Mouse (Mus musculus) thymus, postnatal 4 days (tissue): Measurements from ENCODE around the gene Trim27.

Experiments
- DNase-seq: peaks from one replicate; pipeline ENCODE4 v3.0.0; 2021

Trim27 gene

DNA sequence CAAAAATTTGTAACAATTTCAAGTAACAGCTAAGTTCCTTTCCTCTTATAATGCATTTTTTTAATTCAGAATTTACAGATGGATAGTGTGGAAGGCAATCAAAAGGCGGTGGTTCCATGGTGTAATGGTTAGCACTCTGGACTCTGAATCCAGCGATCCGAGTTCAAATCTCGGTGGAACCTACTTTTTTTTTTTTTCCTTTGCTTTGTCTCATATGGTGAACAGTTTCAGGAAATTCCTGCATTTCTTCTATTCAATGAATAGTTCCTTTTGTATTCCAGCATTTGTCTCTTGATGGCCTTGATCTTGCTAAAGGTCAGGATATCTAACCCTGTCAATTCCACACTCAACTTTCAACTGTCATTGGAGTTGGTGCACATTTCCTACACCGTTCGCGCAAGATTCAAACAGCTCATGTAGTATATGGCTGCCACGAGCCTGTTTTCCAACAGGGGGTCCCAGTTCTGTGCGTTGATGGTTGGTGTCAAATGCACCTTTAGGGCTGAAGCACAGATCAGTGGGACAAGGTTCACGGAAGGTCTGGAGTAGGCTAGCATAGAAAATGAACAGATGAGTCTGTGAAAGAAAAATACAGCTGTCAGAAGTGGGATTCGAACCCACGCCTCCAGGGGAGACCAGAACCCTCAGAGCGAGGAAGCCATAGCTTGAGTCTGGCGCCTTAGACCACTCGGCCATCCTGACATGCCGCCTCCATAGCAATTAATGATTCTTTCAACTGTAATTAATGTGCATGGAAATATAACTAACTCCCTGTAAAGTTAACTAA, 6.8 kb upstream of the Trim27 start:
- DNase-seq, result peak; percentile 72

DNA sequence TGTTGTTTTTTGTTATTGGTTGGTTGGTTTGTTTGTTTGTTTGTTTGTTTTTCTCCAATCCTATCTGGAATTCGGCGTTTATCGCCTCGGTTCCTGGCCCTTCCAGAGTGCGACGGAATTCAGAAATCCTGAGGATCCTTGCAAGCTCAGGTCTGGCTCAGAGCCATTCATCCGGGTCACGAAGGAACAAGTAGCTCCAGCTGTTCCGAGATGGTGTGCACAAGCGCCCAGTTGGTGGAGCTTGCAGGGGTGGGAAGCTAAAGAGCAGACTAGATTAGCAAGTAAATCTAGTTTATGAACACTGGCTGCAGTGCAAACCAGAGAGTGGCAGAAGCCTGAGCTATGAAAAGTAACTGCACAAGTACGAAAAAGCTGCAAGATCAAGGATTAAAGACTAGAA, 6.2 kb upstream of the Trim27 start:
- peak; percentile 46 for DNase-seq

DNA sequence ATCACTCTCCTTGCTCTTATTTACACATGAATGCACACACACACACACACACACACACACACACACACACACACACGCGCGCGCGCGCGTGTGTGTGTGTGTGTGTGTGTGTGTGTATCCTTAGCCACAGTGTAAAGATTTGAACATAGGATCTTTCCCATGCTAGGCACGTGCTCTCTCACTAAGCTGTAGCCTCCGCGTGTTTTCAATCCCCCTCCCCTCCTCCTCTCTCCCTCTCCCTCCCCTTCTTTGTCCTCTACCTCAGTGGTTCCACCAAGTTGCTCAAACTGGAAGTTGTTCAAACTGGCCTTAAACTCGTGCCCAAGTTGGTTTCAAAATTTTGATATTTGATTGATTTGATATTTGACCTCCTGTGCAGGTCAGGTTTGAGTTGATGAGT, 2.5 kb upstream of the Trim27 start:
- DNase-seq, result no peak

DNA sequence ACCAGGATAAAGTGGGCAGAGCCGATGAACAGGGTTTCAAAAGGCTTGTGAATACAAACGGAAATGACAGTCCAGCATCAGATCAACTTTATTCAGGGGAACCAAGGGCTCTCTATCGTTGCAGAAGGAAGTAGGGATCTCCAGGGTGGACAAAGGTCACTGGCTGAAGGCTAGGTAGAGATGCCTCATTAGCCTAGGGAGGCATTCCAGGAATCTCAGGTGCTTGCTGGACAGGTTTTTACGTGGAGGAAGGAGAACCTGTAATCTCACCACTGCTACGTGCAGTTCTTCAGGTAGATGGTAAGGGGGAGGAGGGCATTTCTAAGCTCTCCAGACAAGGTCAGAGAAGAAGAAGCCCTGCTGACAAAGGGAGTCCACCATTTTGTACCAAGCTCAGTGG, 1.6 kb upstream of the Trim27 start:
- DNase-seq, result no peak

DNA sequence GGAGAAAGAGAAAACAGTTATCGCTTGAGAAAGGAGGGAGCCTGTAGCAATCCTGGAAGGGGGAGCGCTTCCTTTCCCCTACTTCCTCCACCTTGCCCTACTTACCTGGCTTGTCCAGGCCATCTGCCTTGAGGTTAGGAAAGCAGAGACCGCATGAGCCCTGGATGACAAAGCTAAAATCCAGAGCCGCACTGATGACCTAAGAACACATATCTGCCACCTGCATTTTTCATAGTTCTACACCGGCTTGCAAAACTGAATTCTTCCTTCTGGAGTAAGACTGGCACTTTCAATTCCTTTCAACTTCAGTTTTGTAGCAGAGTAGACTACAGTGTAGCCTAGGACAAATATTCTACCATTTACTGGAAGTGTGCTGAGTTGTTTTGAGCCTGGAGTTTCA, 881 bp upstream of the Trim27 start:
- no peak for DNase-seq

DNA sequence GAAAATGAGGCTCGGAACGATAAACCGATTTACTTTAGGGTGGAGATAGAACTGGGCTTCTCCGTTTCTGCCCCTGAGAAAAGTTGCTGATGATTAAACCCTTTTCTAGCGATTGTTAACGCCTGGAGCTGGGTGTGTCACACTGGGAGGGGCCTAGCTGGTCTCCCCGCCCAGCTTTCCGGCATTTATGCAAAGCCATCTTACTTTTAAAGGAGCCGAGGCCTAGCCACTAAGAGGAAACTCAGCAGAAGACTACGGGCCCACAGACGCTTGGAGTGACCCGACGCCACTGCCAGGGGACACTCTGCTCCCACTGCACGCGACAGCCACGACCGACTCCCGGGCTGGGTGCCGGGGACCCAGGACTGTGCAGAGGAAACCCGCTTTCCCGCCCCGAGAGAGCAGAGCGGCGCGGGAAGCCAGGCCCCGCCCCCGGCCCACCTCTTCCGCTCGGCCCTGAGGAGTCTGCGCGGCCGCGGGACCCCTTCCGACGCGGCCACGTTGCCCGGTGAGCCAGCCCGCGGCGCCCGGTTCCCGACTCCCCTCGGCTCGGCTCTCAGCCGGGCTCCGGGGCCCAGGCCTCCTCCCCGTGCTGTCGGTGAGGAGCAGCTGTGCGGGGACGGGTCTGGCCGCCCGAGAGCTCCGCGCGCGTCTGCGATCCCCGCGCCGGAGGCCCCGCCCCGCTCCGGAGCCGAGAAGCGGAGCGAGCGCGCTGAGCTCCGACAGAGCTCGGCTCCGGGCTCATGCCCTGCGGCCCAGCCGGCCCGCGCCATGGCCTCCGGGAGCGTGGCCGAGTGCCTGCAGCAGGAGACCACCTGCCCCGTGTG, 692 bp downstream of the Trim27 start:
- peak; percentile 86 for DNase-seq

DNA sequence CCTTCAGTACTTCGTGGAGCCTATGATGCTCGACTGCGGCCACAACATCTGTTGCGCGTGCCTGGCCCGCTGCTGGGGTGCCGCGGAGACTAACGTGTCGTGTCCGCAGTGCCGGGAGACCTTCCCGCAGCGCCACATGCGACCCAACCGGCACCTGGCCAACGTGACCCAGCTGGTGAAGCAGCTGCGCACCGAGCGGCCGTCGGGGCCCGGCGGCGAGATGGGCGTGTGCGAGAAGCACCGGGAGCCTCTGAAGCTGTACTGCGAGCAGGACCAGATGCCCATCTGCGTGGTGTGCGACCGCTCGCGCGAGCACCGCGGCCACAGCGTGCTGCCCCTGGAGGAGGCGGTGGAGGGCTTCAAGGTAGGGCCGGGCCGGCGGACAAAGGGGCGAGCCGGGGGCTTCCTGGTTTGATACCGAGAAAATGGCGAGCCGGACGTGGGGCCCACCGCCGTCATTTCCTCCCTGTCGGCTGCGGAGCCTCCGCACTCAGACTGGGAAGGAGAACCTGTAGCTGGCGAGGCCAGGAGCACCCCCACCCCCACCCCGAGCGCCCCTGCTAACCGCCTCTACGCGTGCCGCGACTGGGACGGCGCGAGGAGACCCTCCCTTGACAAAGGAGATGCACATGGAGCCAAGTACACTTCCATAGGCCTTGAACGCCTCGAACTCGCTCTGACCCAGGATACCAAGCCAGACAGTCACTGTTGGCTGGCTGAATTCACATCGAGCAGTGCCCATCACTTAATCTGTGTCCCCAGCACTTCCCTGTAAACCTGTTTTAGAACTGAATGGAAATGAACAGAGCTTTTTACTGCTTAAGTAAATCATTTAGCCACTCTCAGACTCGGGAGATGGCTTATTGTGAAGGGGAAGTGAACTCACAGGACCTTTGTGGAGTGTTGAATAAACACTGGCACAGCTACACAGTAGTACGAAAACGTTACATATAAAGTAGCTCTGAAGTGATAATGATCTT, 1.6 kb downstream of the Trim27 start:
- DNase-seq, result peak; percentile 85

DNA sequence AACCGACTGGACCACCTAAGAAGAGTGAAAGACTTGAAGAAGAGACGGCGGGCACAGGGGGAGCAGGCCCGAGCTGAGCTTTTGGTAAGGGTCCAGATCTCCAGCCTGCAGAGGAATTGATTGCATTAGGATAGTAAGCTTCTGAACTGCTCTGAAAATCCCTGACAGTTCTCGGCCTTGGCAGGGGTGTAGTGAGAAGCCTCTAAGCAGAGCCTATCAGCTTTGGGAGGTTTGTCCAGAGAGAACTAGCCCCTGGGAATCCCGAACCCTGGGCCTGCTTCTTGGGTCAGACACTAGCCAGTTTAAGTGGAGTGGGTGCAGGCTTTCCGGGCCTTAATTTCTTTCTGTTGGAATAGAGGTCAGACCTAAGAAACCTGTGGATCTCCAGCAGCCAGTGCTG, 2.8 kb downstream of the Trim27 start:
- DNase-seq, result no peak

DNA sequence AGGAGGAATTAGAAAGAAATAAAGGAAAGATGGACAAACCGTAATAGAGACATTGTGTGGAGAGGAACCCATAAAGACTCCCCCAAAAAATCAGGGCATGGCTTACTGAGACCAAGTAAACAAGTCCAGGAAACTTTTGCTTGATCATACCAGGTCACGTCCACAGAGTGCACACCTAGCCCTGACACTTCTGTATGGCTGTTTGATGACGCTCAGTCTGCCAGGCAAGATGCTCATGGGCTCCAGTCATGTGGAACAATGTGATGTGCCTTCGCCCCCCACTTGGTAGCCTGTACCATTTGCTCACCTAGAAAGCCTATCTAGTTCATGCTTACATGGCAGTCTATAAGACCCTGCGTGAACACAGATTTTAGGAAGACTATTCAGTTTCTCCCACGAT, 3.8 kb downstream of the Trim27 start:
- no peak for DNase-seq

DNA sequence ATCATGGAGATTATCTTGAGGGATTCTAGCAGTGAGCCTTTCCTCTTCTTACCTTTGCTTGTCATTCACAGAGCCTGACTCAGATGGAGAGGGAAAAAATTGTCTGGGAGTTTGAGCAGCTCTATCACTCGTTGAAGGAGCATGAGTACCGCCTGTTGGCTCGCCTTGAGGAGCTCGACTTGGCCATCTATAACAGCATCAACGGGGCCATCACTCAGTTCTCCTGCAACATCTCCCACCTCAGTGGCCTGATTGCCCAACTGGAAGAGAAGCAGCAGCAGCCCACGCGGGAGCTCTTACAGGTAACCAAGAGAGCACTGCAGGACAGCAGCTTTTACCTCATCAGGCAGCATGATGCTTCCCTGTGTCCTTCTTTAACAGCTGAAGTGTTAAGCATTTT, 4.4 kb downstream of the Trim27 start:
- no peak for DNase-seq

DNA sequence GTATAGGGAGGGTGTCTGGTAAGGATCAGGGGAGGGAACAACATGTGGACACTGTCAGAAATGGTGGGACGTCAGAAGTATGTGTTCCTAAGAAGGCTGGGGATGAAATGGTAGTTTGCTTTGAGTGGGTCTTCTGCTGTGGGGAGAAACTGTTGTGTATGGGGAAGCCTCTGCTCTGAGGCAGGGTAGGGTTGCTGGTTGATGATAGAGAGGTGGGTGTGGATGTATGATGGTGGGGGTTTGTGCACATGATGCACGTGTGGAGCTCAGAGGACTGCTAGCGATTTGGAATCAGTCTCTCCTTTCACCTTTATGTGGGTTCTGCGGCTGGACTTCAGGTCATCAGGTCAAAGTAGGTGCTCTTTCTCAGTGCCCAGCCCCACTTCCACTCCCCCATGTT, 6.3 kb downstream of the Trim27 start:
- no peak for DNase-seq

DNA sequence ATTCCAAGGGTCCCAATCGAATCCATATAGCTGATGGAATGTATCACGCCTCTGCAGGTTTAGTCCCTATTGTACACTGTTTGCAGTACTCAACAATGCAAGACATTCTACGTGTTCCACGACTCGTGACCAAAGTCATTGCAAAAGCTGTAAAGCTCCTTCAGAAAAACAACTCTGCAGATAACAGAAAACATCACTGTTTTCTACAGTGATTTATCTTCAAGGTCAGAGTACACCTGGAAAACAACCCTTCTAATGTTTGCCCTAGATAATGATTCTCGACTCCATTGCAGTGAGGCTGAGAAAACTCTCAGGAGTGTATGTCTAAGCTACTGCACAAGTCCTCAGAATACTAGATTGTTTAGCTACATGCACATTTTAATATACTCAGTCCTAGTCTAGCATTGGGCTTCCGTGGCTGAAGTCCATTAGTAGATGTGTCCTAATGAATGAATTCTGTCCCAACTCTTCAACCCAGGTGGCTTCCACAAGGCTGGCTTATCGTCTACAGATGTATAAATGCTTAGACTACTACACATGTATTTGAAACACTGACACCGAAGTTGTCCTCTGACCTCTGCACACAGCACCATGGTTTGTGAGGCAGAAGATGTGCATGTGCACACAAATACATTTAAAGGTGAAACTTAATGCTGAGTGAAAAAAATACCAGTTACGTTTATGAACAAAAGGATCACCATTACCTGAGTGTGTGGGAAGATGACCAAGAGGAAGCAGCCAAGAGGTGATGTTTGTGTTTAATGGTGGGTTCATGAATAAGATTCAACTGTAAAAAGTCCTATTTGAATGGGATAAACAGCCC, 16.4 kb downstream of the Trim27 start:
- DNase-seq, result no peak

DNA sequence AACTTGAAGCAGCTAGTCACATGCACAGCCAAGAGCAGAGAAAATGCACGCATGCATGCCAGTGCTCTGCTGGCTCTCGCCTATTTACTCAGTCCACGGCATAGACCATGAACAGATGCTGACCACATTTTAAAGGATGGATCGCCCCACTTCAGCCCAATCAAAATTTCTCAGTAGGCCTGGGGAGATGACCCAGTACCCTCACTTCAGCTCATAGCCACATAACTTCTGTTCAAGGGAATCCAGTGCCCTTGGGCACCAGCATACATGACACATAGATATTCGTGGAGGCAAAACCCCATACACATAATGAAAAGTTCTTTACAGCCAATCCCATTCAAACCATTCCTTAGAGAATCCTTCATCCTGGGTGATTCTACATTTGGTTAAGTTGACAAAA, 18.5 kb downstream of the Trim27 start:
- no peak for DNase-seq

DNA sequence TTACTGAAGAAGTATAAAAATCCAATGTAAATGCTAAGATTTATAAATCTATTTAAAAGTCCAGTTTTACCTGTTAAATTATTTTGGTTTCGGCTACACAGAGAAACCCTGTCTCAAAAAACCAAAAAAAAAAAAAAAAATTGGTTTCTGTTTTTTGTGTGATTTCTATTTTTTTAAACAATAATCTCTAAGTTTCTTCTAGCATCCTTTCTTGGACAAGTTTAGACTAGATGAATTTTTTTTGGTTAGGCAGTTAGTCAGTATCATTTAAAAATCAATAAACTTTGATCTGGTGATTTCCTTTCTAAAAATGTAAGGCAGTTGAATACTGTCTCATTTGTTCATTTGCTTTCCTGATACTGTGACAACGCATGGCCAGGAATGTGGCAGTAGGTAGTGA, 19.1 kb downstream of the Trim27 start:
- no peak for DNase-seq

DNA sequence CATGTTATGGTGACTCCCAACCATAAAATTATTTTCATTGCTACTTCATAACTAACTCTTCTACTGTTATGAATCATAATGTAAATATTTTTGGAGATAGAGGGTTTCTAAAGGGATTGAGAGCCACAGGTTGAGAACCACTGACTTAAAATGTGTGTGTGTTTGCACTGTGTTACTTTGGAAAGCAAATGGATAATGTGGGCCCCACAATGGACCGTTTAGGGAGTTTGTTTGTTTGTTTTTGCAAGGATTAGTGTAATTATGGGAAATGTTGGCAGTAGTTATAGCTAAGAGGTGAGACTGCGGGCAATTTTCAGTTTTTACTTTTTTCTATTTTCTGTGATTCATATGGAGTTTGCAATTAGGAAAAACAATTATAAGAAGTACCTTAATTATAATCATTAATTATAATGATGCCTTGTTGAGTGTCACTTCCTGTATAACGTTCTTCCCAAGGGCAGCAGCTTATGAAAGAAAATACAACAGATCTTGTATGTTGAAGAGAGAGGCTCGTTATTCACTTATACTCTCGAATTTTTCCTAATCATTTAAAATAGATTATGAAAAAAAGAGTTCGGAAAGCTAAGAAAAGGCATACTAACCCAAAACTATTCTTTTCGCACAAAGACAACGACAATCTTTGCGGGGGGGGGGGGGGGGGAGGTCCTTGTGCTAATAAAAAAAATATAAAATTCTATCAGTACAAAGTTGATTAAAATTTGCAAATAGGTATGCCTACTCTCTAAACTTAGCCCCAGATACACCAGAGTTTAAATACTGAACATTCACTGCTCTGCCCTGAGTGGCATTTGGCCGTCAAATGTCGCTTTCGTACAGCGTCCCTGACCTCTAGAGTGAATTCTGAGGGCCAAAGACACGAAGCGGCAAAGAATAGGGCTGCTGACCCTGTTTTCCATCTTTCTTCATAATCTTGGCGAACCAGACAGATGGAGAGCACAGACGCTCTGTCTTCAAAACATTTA, 20.1 kb downstream of the Trim27 start:
- DNase-seq, result peak; percentile 26

DNA sequence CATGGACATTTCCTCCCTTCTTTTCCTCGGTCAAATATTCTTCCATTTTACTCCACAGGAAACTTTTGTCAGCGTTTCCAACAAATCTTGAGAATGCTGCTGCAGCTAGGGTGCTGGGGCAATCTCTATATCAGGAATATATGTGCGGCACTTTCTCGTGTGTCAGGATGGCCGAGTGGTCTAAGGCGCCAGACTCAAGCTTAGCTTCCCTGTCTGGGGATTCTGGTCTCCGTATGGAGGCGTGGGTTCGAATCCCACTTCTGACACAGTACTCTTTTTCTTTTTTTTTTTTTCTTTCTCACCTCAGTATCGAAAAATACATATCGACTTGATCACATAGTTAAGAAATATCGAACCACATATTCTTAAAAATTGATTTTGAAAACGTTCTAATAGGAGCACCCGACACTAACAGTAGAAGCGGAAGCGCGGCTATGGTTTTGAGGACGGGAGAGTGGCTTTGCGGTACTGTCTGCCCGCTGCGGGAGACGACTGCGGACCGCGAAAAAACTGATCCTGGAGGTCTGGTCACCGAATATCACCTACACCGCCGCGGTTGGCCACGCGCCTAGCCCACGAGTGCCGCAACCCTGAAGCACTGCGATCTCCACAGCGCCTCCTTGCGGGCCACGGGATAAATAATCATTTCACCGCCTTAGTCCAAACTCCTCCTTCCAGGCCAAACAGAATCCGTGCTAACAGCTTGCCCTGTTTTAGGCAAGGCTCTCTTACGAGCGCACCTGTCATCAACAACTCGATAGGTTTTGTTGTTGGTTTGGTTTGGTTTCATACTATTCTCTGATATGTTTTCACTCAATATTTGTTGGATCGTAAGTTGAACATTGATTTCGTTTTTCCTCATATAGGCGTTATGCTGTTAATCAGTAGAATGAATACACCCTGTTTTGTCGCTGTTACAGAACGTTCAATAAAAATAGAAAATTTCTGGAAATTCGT, 21.1 kb downstream of the Trim27 start:
- DNase-seq, result peak; percentile 95

DNA sequence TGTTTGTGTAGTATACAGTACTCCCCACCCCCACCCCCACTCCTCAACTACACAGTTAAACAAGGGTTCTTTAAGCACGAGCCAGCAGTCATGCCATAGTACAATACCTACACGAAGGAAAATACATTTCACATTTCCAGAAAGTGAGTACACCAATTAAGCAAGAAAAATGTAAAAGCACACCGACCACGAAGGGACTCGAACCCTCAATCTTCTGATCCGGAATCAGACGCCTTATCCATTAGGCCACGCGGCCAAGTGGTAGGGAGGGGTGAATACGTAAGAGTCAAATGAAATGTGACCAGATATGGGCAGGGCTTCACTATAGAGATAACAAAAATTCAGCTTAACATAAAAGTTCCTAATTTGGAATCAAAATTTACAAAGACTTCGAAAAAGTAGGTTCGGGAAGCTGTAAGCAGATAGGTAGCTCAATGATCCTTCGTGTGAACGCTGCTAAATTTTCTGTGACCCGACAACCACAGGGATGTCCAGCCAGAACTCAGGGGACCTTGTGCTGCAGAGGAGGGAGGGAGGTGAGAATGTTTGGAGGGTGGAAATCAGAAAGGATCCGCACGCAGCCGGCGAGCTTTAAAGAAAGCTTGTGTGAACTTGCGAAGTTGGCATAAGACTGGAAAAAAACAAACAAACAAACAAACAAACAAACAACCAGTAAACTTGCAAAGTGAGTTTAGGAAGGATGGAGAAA, 36.2 kb downstream of the Trim27 start:
- DNase-seq, result peak; percentile 60

DNA sequence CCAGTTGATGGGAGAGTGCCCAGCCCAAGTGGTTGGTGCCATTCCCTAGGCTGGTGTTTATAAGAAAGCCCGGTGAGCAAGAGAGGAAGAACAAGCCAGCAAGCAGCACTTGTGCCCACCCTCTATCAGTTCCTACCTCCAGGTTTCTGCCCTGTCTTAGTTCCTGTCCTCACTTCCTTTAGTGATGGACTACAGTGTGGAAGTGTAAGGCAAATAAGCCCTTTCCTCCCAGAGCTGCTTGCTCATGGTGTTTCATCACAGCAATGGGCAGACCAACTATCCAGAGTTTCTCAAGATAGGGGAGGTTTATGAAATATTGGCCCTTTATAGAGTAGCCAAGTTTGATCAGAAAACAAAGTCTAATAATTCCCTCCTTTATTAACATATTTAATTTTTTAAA, 37.5 kb downstream of the Trim27 start:
- DNase-seq, result no peak
